Mouse (Mus musculus): ENCODE results near the gene Gatm. TPM values are rescaled to one million over a fixed set of nuclear protein-coding genes. Genes with fewer than 3 reads are reported as not detected.

The Gatm gene
- total RNA-seq, 2 experiments from 2014 or later = 3.1 to 3.2 TPM

Small RNA genes lying within 50 kb of the gene (microRNA-seq; reads per million reads assigned to microRNA genes)
- 7.0 to 9.5 reads per million in 2 experiments for gene Mir147

Other genes starting within 250 kb of the Gatm start
- gene Shf, start 242.1 kb downstream of the Gatm start, total RNA-seq (2021) = 1 to 10 TPM; 5.1 to 5.3 TPM
- gene Slc28a2, start 184.8 kb downstream of the Gatm start, total RNA-seq (2021) = 10 to 100 TPM; 19.7 to 26.3 TPM
- under 1 TPM; 0.72 TPM for gene Gm14085, start 126.4 kb downstream of the Gatm start, total RNA-seq (2021)
- under 1 TPM; 0.41 to 0.60 TPM for gene AA467197, start 25.7 kb upstream of the Gatm start, total RNA-seq (2021)
- 1 to 10 TPM; 7.4 to 7.7 TPM for gene Slc30a4, start 91.4 kb upstream of the Gatm start, total RNA-seq (2021)
- 10 to 100 TPM; 28.8 to 32.3 TPM for gene Bloc1s6, start 127.2 kb upstream of the Gatm start, total RNA-seq (2021)
- gene Sqor, start 153.9 kb upstream of the Gatm start, total RNA-seq (2021) = 10 to 100 TPM; 50.1 to 58.4 TPM